Mouse (Mus musculus) left cerebral cortex, adult 2 months (tissue): ENCODE results near the gene Mfap4. TPM values are rescaled to one million over a fixed set of nuclear protein-coding genes. Genes with fewer than 3 reads are reported as not detected.

ENCODE experiments used
- DNase-seq, 2 experiments: peaks; one replicate each; pipeline ENCODE4 v3.0.0; 2021 to 2022; ENCODE audit warnings: low spot score in 2 of 2, mixed read lengths in 1 of 2; ENCODE audit errors: extremely low spot score in 1 of 2
- H3K27ac ChIP-seq: fragments of 200-600 bp; 2 replicates; pipeline ENCODE4 v1.8.1; 2022
- H3K4me3 ChIP-seq: fragments of 200-600 bp; 2 replicates; pipeline ENCODE4 v1.8.1; 2022
- CTCF ChIP-seq: fragments of 200-600 bp; IDR thresholded peaks from 2 replicates; pipeline ENCODE4 v1.8.1; 2022; ENCODE audit warnings: antibody characterized with exemption, mild to moderate bottlenecking, moderate library complexity
- intact Hi-C: fragments of 180-260 bp; cut with DNase I; formaldehyde crosslinking; loops from one replicate; pipeline ENCODE4 v1.15.1; 2025
- total RNA-seq, 2 experiments: library from RNA; stranded (reverse); gene quantifications; 2 replicates each; pipeline ENCODE4 v1.2.3; 2021

Mfap4 gene
- total RNA-seq, 2 experiments from 2014 or later = 2.5 to 2.7 TPM

DNA sequence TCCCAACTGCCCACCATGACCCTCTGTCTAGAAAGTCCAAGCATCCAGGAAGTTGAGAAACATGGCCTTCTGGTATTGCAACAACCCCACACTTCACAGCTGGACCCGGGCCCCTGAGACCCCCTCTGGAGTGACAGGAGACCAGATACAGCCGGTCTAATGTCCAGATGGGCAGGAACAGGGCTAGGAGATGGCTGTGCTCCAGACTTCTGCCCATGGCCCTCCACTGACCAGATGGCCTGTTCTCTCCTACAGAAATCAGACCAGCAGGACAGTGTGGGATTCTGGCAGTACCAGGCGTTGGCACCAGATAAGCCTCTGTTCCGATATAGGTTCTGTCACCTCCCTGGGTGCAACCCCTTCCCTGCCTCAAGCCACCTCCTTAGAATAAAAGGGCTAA lies 16.7 kb upstream of the Mfap4 start:
- intact Hi-C loops = no loop called here

DNA sequence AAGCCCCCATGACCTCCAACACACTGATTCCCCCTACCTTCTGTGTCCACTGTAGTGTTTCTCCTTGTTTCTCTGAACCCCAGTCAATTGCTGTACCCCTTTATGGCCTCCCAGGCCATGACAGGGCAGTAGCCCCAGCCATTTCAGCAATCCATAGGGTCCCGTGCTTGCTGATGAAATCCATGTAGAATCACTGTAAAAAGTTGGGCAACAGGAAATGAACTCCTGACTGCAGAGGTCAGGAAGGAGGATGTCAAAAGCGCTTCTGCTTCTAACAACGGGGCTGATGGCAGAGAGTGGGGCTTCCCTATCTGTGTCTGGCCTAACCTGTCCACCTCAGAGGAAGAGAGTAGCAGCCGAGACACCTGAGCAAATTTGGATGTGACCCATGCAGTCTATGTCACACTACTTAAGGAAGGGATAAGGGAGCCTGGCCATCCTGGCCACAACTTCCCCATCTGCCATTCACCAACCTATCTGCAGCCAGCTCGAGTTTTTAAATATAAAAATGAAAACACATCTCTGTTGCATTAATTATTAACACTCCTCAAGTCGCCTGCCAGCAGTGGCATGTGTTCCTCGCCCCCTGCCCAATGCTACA lies 15.8 kb upstream of the Mfap4 start:
- DNase-seq = no peak
- intact Hi-C loops = no loop called here
- no peak overlapping the region for H3K4me3 ChIP-seq
- no peak overlapping the region for H3K27ac ChIP-seq
- no peak for TF ChIP-seq CTCF

More for the DNA sequence above, 16.7 kb upstream of the Mfap4 start:
- DNase-seq = no peak
- Histone ChIP-seq H3K4me3 (no peak overlapping the region), H3K27ac (no peak overlapping the region)
- TF ChIP-seq CTCF = no peak

DNA sequence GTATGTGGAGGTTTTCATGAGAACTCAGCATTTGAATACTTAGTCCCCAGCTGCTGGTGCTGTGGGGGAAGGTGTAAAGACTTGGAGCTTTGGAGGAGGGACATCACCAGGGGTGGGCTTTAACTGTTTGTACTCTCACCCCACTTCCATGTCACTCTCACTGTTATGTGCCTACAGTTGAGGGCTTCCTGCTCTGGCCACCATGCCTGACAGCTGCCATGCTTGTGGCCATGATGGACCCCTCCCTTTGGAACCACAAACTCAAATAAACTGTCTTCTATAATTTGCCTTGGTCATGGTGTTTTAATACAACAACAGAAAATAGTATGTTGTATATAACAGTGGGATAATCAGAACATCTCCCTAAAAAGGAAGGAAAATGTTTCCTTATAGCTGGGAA lies 14.4 kb upstream of the Mfap4 start:
- no peak for DNase-seq
- intact Hi-C loops = no loop called here
- no peak overlapping the region for H3K27ac ChIP-seq

DNA sequence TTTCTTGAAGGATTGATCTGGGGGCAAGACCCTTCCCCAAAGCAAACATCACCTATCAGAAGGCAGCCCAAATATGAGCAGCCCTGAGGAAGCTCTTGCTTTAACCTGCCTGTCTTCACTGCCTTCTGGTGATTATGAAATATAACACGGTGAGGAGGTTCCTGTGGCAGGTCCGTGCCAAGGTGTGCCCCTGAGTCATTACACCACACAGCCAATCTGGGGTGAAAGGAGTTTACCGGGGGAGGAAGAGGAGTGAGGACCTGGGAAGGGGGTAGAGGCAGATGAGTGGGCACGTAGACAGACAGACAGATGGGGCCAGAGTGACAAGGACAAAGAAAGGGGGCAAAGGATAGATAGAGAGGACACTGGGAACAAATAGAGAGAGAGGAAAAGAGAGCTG lies 11.6 kb upstream of the Mfap4 start:
- Histone ChIP-seq H3K4me3 (no peak overlapping the region), H3K27ac (no peak overlapping the region)
- TF ChIP-seq CTCF = no peak
- no peak for DNase-seq
- intact Hi-C loops = no loop called here

More for the DNA sequence above, 14.4 kb upstream of the Mfap4 start:
- no peak overlapping the region for H3K4me3 ChIP-seq
- TF ChIP-seq CTCF = no peak

DNA sequence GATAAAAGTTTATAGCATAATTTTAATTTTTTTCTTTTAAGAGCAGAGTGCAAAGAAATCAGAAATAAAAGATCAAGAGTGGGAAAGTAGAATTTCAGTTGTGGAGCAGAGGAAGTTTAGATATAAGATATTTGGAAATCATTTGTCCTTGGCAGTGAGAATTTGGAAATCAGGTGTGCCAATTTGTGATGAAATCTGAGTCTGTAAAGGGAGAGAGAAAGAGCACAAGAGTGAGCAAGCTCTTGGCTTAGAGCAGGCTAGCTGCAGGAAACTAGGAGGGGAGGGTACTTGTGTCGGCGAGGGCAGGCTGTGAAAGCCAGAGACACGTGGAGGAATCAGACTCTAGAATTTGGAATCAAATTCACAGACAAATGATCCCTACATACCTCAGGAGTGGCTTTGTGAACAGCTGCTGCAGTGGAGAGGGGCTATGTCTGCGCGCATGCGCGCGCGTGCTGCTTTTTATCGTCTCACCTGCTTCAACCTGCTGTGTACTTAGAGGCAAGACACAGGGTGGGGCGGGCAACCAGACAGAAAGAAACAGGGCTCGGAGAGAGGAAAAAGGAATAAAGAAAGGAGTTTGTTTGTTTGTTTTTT lies 8.3 kb upstream of the Mfap4 start:
- DNase-seq = peak in 1 of 2 experiments; percentile 38
- peak overlapping the region; percentile 65 for H3K27ac ChIP-seq
- peak overlapping the region; percentile 38 for H3K4me3 ChIP-seq
- intact Hi-C loops = no loop called here
- no peak for TF ChIP-seq CTCF

DNA sequence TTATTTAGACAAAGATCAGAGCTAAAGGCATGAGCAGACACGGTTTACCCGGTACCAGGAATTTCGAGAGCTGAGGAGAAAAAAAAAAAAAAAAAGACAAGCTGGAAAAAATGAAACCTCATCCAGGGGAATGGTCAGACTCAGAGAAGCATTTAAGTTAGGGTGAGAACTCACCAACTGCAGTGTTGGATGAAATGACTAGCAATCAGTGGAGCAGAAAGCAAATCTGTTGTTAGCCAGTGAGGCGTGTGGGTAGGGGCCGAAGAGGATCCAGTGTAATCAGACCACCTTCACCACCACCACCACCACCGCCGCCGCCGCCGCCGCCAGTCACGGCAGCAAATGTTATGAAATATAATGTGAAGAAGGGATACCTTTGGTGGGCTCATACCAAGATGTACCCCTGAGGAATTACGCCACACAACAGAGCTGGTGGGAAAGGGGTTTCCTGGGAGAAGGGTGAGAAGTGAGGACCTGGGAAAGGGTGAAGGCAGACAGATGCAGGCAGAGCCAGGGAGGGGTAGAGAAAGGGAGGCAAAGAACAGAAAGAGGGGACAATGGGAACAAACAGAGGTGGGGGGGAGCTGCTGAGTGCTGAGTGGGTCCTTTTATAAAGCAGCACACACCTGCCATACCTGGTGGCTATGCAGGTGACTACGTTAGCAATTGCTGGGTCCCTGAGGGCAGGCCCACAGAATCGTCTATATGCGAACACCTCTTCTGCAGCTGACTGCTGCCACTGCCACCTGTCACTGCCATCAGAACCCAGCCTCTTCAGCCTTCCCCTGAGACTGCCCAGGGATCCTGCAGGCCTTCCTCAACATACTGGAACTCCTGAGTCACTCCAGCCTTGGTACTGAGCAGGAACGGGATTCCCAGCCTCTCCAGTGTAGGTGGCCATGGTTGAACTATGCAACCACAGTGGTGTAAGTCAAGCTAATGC lies 7.4 kb upstream of the Mfap4 start:
- DNase-seq = no peak
- Histone ChIP-seq H3K4me3 (peak overlapping the region; percentile 38), H3K27ac (peak overlapping the region; percentile 65)
- intact Hi-C loops = no loop called here
- TF ChIP-seq CTCF = no peak

DNA sequence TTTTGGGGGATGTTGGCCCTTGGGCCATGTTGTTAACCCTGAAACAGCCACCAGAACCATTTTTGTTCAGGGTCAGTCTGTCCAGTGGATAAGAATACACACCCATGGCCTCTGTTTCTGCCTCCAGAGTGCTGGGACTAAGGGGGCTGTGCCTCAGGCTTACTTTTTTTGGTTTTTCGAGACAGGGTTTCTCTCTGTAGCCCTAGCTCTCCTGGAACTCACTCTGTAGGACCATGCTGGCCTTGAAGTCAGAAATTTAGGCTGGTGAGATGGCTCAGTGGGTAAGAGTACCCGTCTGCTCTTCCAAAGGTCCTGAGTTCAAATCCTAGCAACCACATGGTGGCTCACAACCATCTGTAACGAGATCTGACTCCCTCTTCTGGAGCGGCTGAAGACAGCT lies 6.4 kb upstream of the Mfap4 start:
- intact Hi-C loops = no loop called here
- no peak for TF ChIP-seq CTCF
- no peak for DNase-seq
- H3K4me3 ChIP-seq = no peak overlapping the region
- no peak overlapping the region for H3K27ac ChIP-seq

DNA sequence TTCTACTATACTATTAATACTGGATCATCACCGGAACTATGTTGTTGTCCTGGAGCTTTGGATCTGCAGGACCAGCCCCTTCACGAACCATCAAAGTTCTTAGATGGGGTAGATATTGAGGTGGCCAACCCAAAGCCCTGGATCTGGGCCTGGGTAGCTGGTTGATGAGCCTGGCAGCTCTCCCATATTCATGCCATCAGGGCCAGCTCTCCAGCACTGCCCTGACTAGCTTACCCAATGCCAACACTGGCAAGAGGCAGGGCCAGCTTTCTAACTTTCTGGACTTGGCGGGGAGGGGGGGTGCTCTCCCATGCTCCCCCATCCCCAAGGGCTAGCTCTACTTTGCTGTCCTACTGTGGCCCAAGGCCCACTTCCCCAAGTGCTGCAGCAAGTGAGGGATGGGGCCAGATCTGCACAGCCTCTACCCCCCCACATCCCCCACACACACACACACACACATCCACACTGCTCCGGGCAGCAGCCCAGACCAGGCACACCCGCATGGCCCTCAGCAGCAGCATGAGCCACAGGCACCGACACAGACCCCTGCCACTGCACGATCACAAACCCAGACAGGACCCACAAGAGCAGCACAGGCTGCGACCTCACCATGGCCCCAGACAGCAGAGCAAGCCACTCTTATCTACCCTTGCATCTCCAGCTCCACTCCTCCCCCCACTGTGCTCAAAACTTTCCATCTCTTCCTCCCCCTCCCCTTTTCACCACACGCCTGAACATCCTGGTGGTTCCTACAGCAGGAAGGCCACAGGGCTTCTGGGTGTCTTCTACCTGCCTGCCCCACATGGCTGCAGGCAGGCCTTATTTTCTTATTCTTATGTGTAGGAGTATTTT lies 3.8 kb upstream of the Mfap4 start:
- Histone ChIP-seq H3K4me3 (no peak overlapping the region), H3K27ac (no peak overlapping the region)
- intact Hi-C loops = no loop called here
- TF ChIP-seq CTCF = no peak
- no peak for DNase-seq

DNA sequence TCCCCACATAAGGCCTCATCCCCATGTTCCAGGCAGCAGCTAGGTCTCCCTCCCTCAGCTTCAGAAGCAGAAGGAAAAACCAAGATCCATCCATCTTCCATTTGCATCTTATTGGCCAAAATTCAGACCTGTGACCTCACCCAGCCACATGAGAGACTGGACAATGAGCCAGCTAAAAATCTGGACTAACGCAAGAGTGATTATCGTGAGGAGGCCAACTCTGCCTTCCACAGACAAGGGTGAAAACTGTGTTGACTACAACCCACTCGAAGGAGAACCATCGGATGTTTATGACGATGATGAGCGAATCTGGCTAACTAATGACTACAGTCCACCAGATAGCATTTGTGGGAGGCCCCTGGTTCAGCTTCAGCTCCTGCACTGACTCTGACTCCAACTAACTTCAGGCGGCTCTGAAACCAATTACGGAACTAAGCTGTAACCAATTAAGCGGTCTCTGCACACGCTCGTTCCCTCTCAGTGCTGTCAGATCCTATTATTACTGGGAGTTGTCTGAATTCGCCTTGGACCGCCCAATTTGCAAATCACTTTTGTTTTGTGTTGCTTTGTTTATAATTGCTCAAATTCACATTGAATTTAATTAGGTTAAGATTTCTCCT lies 1.9 kb upstream of the Mfap4 start:
- no peak for TF ChIP-seq CTCF
- Histone ChIP-seq H3K4me3 (no peak overlapping the region), H3K27ac (no peak overlapping the region)
- no peak for DNase-seq
- intact Hi-C loops = no loop called here

DNA sequence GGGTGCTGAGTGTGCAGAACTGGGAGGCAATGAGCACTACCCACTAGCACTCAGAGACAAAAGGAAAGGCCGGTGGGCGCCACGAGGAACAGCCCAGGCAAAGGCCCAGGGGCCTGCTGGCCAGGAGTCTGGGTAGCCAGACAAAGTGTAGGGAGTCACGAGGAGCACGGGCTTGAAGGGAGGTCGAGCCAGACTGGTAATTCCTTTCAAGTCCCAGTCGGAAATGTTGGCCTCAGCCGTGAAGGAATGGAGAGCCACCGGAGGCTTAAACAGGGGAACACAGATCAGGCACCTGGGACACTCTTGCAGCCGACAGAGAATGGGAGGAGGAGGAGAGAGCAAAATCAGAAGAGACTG lies 997 bp upstream of the Mfap4 start:
- DNase-seq = no peak
- Histone ChIP-seq H3K4me3 (no peak overlapping the region), H3K27ac (peak overlapping the region; percentile 71)
- no peak for TF ChIP-seq CTCF
- intact Hi-C loops = no loop called here
